Mouse (Mus musculus) limb, embryonic 14.5 days (tissue): ENCODE results near the gene Gm14743. TPM values are rescaled to one million over a fixed set of nuclear protein-coding genes. Genes with fewer than 3 reads are reported as not detected.
"Not testable (repeated sequence)": the region's sequence is repeated elsewhere in the genome, so short reads cannot be mapped to it uniquely, and the experiment has no call there.

ENCODE experiments used
- ATAC-seq: fragments of 200-750 bp; cut with Nextera tagmentation; 2 replicates; pipeline ENCODE4 v1.8.0; 2017; ENCODE audit warnings: low read depth, moderate number of reproducible peaks, moderate TSS enrichment; ENCODE audit not compliant: low FRiP score
- DNase-seq: peaks from one replicate; pipeline ENCODE4 v3.0.0-alpha.2; 2015; ENCODE audit warnings: low spot score
- H3K27ac ChIP-seq: fragments of 300-500 bp; sonication (generic); replicated peaks from 2 replicates; pipeline ENCODE4 v1.5.1; 2014; ENCODE audit warnings: low read depth, mild to moderate bottlenecking, low read length, moderate library complexity, mixed read lengths
- H3K27me3 ChIP-seq: fragments of 300-500 bp; sonication (generic); 2 replicates; pipeline ENCODE4 v1.6.1; 2014; ENCODE audit warnings: low read length, mixed read lengths; ENCODE audit not compliant: control insufficient read depth, insufficient read depth
- H3K36me3 ChIP-seq: fragments of 300-500 bp; sonication (generic); 2 replicates; pipeline ENCODE4 v1.6.1; 2014; ENCODE audit warnings: mild to moderate bottlenecking, low read length, moderate library complexity, mixed read lengths; ENCODE audit not compliant: control insufficient read depth, insufficient read depth
- H3K4me1 ChIP-seq: fragments of 300-500 bp; sonication (generic); 2 replicates; pipeline ENCODE4 v1.6.1; 2014; ENCODE audit warnings: antibody characterized with exemption, low read length, mixed read lengths; ENCODE audit not compliant: control insufficient read depth, insufficient read depth
- H3K4me2 ChIP-seq: fragments of 300-500 bp; sonication (generic); replicated peaks from 2 replicates; pipeline ENCODE4 v1.6.1; 2014; ENCODE audit warnings: low read depth, mild to moderate bottlenecking, low read length, moderate library complexity; ENCODE audit not compliant: severe bottlenecking
- H3K4me3 ChIP-seq: fragments of 300-500 bp; sonication (generic); replicated peaks from 2 replicates; pipeline ENCODE4 v1.5.1; 2014; ENCODE audit warnings: low read length
- H3K9ac ChIP-seq: fragments of 300-500 bp; sonication (generic); 2 replicates; pipeline ENCODE4 v1.6.1; 2014; ENCODE audit warnings: mild to moderate bottlenecking, low read depth, low read length, moderate library complexity; ENCODE audit not compliant: severe bottlenecking
- H3K9me3 ChIP-seq: fragments of 300-500 bp; sonication (generic); 2 replicates; pipeline ENCODE4 v1.6.1; 2016; ENCODE audit warnings: low read length; ENCODE audit not compliant: control insufficient read depth
- POLR2A ChIP-seq: fragments of 200-500 bp; IDR thresholded peaks from 2 replicates; pipeline ENCODE4 v1.8.0; 2012; ENCODE audit warnings: inconsistent platforms, mild to moderate bottlenecking, moderate library complexity, borderline replicate concordance; ENCODE audit not compliant: insufficient read depth, insufficient read length; ENCODE audit errors: extremely low read depth
- WGBS: fragments of 180-500 bp; shearing (Covaris S2); extraction: QIAGEN DNeasy Blood & Tissue Kit; methylation state at CpG from one replicate; pipeline ENCODE4 v1.1.7; 2014; 5-methylcytosine and 5-hydroxymethylcytosine counted together
- polyA plus RNA-seq, 2 experiments: library from polyadenylated mRNA; depleted of rRNA in 1 of 2; stranded (reverse) in 1 of 2; unstranded in 1 of 2; fragments of >200 nt; fragmentation: Nextera tagmentation in 1 of 2; extraction: Ambion mirVana in 1 of 2; gene quantifications; 2 replicates each; pipeline versions ENCODE4 v1.2.1 to v1.2.3; 2012 to 2014

Gene Gm14743
- polyA plus RNA-seq (2012; rRNA removed) (not detected in 2 replicates), polyA plus RNA-seq (2014; fragmentation: Nextera tagmentation; extraction: Ambion mirVana) (not detected in 2 replicates)

DNA sequence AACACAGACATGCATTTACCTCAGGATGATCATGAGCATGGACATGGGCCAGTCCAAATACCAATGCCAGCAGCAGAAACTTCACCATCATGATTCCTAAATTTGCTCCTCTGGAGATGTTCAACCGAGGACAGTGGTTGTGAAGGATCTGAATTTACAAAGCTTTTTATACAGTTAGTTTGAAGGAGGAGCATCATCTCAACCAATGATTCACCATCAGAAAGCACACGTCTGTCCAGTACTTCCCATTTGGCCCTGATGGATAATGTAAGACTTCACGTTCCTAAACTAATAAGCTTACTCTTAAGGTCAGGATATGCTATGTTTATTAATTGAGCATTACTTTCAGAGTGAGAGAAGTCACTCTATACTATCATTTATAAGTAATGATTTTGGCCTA, at the start of gene Gm14743:
Gm14743 (minus strand) TSS at position 101 of the 400 bp plus-strand sequence.
- H3K4me1 ChIP-seq, H3K9ac ChIP-seq, H3K27me3 ChIP-seq, DNase-seq, H3K27ac ChIP-seq, H3K9me3 ChIP-seq, ATAC-seq, H3K36me3 ChIP-seq, H3K4me3 ChIP-seq, H3K4me2 ChIP-seq: not testable (repeated sequence)
- WGBS: no CpG with 5 or more reads among the region's 3 CpGs

- Histone ChIP-seq H3K9ac (no peak overlapping the region), H3K4me2 (no peak overlapping the region), H3K4me1 (no peaks in the 10 kb centered on the region), H3K27me3 (no peaks in the 10 kb centered on the region), H3K36me3 (no peaks in the 10 kb centered on the region), H3K9me3 (no peaks in the 10 kb centered on the region), H3K4me3 (no peak overlapping the region), H3K27ac (no peak overlapping the region)
- DNase-seq: no peak
- no peak for ATAC-seq
- no peak for TF ChIP-seq POLR2A
- WGBS: 84% methylated on average over 5 of the region's 5 CpGs
Observed at GRCm38 (mm10) chrX:78202829-78203228, 42.9 kb downstream of the Gm14743 start.

DNA sequence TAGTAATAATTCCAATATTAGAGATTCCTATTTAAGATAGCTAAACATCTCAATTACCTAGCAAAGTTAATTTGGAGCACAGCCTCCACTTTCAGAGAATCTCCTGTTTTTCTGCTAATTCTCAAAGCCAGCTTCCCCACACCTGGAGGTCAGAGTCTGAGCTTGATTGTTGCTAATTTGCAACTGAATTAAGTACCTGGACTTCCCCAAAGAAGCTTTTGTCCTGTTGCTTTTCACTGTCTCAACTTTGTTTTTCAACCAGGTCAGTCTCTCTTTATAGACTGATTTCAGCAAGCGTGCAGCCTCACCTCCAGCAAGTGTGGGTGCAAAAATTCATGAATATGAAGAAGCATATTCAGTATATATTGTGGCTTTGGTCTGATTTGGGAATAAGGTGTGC, 43.5 kb downstream of the Gm14743 start:
- DNase-seq, H3K4me2 ChIP-seq, H3K4me3 ChIP-seq, H3K9me3 ChIP-seq, H3K4me1 ChIP-seq, ATAC-seq, H3K27ac ChIP-seq, H3K27me3 ChIP-seq, H3K36me3 ChIP-seq, H3K9ac ChIP-seq: not testable (repeated sequence)
- 63% methylated on average over 1 of the region's 1 CpGs for WGBS

Other genes starting within 250 kb of the Gm14743 start
- gene Obp1a, start 154.5 kb downstream of the Gm14743 start, polyA plus RNA-seq (2012; rRNA removed): not detected in 2 replicates
- not detected in 2 replicates for gene Obp1a, start 154.5 kb downstream of the Gm14743 start, polyA plus RNA-seq (2014; fragmentation: Nextera tagmentation; extraction: Ambion mirVana)
- gene Gm5938, start 120.5 kb downstream of the Gm14743 start, polyA plus RNA-seq (2012; rRNA removed): not detected in 2 replicates
- gene Gm5938, start 120.5 kb downstream of the Gm14743 start, polyA plus RNA-seq (2014; fragmentation: Nextera tagmentation; extraction: Ambion mirVana): not detected in 2 replicates
- not detected in 2 replicates for gene Obp1b, start 59.1 kb downstream of the Gm14743 start, polyA plus RNA-seq (2012; rRNA removed)
- not detected in 2 replicates for gene Obp1b, start 59.1 kb downstream of the Gm14743 start, polyA plus RNA-seq (2014; fragmentation: Nextera tagmentation; extraction: Ambion mirVana)
- not detected in 2 replicates for gene 4930480E11Rik, start 123.7 kb upstream of the Gm14743 start, polyA plus RNA-seq (2012; rRNA removed)
- not detected in 2 replicates for gene 4930480E11Rik, start 123.7 kb upstream of the Gm14743 start, polyA plus RNA-seq (2014; fragmentation: Nextera tagmentation; extraction: Ambion mirVana)